Mouse (Mus musculus) adipose tissue, adult 10 weeks (tissue): ENCODE measurements around the gene Pthlh. TPM values are rescaled to one million over a fixed set of nuclear protein-coding genes. Genes with fewer than 3 reads are reported as not detected.

ENCODE experiments used
- polyA plus RNA-seq: library from polyadenylated mRNA; stranded (reverse); fragments of 350-450 nt; fragmentation: Illumina TruSeq; extraction: RNeasy Lipid Tissue Mini Kit (QIAGEN cat#74804); gene quantifications from one replicate; pipeline ENCODE4 v1.2.3, GENCODE M21; 2014; ENCODE audit warnings: low read depth, low replicate concordance

Pthlh gene
- polyA plus RNA-seq, result 0.63 TPM

DNA sequence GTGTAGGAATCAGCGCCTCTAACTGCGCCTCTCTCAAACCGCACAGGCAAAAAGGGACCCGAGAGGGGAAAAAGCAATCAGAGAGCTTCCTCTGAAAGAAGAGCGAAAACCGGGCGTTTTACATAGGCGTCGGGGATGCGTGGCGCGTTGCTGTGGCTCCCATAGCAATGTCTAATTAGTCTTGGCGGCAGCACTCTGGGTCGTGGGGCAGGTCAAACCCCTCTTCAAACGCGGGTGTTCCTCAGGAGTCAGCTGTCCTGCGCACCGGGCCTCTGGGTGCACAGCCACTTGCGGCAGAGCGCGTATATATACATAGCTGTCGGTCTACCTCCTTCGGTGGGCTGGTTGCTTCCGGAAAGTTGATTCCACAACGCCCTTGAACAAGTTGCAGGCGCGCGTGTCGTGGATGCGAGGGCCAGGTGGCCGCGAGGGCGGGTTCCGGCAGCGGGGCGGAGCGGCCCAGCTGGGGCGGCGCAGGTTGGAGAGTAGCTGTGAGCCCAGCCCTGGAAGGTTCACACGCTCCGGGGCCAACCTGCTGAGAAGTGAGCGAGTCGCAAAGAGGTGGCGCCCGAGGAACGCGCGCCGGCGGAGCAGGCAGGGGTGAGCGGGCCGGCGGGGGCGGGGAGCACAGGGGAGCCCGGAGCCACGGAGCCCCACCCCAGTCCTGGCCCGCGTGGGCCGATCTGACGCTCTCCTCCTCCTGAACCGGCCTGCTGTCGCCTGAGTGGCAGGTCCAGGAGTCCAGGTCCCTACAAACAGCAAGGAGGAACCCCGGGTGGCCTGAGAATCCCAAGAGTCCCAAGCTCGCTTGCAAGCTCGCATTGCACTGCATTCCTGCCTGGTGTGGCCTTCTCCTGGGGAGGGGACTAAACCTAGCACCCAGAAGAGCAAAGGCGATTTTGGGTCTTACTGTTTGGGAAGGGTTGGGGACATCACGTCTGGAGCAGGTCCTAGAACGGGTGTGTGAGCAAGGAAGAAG lies at the start of gene Pthlh:
TSS of gene Pthlh (minus strand) at position 597 of the 979 bp plus-strand sequence.

Other genes starting within 250 kb of the Pthlh start
- gene Rep15, start 231.6 kb downstream of the Pthlh start, polyA plus RNA-seq, result 1.1 TPM
- 54.4 TPM for gene Mrps35, start 221.4 kb downstream of the Pthlh start, polyA plus RNA-seq
- gene Mansc4, start 177.2 kb downstream of the Pthlh start, polyA plus RNA-seq, result 2.0 TPM
- gene Klhl42, start 172.8 kb downstream of the Pthlh start, polyA plus RNA-seq, result 9.6 TPM
- gene Ccdc91, start 211.6 kb upstream of the Pthlh start, polyA plus RNA-seq, result 44.1 TPM